Mouse (Mus musculus): ENCODE measurements around the gene H2afx. TPM values are rescaled to one million over a fixed set of nuclear protein-coding genes. Genes with fewer than 3 reads are reported as not detected.

Gene H2afx
- polyA plus RNA-seq, 1 experiment from 2014 or later = 226 TPM

DNA sequence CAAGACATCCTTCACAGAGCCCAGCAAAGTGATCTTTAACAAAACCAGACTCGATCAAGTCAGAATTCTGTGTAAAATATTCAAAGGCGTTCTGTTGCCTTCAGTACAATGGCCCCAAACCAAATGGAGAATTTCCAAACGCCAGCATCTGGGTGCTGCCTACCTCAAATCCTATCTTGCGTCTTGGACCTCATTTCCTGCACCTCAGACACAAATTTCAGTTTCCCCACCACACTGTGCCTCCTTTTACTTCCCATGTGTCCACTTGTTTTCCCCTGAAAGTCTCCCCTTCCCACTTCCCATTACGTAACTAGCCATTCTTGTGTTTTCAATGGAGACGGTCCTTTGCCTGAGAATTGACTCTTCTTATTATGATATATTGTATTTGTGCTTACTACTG is 28.0 kb upstream of the H2afx start:
- Histone ChIP-seq H3K4me2 (peak overlapping the region; percentile 82), H3K4me1 (replicated peaks) (peaks cover 55% of the 10 kb centered on the region)

DNA sequence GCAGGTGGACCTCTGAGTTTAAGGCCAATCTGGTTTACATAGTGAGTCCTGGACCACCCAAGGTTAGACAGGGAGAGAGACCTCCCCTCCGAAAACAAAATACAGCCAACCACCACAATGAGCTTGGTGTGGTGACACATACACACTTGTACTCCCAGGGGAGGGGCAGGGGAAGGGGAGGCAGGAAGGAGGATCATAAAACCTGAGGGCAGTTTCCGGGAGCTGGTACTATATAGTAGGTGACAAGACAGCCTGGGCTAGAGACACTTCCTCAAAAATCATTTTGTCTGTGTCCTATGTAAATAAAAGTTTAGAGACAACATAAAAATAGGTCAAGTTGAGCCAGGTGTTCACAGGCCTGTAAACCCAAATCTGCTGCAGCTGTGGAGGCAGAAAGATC is 27.2 kb upstream of the H2afx start:
- no peaks in the 10 kb centered on the region for H3K9me3 ChIP-seq (replicated peaks)
- no peak overlapping the region for H3K4me3 ChIP-seq (replicated peaks)
- WGBS (ENCODE audit: insufficient replicate concordance) = 53% methylated on average over 2 of the region's 2 CpGs
- no peak overlapping the region for H3K4me2 ChIP-seq
- H3K9ac ChIP-seq = no peak overlapping the region
- H3K36me3 ChIP-seq (replicated peaks) = peaks cover 39% of the 10 kb centered on the region
- no peak overlapping the region for H3K27ac ChIP-seq (replicated peaks)
- H3K4me1 ChIP-seq (replicated peaks) = peaks cover 53% of the 10 kb centered on the region
- no peaks in the 10 kb centered on the region for H3K27me3 ChIP-seq
- no peak for ATAC-seq (ENCODE audit: insufficient read depth)

More for the DNA sequence above, 28.0 kb upstream of the H2afx start:
- H3K4me3 ChIP-seq (replicated peaks) = no peak overlapping the region
- H3K27me3 ChIP-seq = no peaks in the 10 kb centered on the region
- peaks cover 40% of the 10 kb centered on the region for H3K36me3 ChIP-seq (replicated peaks)
- peak overlapping the region; percentile 91; the same call in 1 of the 2 replicates for H3K27ac ChIP-seq (replicated peaks)
- 88% methylated on average over 6 of the region's 6 CpGs for WGBS (ENCODE audit: insufficient replicate concordance)
- H3K9ac ChIP-seq = no peak overlapping the region
- ATAC-seq (ENCODE audit: insufficient read depth) = no peak
- H3K9me3 ChIP-seq (replicated peaks) = no peaks in the 10 kb centered on the region

DNA sequence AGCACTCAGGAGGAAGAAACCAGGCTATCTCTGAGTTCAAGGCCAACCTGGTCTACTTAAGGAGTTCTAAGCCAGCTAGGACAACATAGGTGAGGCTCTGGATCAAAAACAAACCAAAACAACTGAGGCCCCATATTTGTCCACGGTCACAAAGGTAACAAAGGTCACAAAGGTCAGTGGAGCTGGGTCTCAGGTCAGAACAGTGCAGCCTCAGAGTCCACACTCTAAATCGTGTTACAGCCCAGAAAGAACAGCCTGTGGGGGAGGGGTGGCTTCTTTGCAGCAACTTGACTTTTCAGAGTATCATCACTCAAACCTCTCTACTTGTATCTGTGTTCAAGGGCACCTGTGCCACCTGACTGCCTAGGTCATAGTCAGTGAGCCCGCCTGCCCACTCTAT is 24.7 kb upstream of the H2afx start:
- Histone ChIP-seq H3K36me3 (replicated peaks) (peaks cover 54% of the 10 kb centered on the region), H3K4me2 (no peak overlapping the region), H3K9ac (no peak overlapping the region), H3K4me3 (replicated peaks) (no peak overlapping the region), H3K27me3 (no peaks in the 10 kb centered on the region), H3K27ac (replicated peaks) (no peak overlapping the region), H3K9me3 (replicated peaks) (no peaks in the 10 kb centered on the region), H3K4me1 (replicated peaks) (peaks cover 29% of the 10 kb centered on the region)
- ATAC-seq (ENCODE audit: insufficient read depth) = no peak
- WGBS (ENCODE audit: insufficient replicate concordance) = 48% methylated on average over 3 of the region's 3 CpGs

DNA sequence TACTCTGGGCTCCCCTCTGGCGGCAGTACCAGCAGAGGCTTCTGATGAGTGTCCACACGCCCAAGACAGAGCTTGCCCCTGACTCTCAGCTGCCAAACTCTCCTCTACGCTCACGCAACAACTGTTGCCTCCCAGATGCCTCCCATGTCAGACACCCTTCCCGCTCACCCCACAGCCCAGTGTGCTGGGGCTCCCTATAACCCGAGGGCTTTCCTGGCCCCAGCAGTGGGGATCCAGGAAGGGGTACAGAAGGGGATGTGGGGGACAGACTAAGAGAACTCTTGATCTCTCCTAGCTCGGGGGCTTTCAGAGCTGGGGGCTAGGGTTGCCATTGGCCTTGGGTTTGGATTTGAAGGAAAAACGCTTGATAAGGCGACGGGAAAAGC is 23.8 kb upstream of the H2afx start:
- Histone ChIP-seq H3K4me2 (no peak overlapping the region), H3K4me1 (replicated peaks) (peaks cover 29% of the 10 kb centered on the region), H3K27me3 (no peaks in the 10 kb centered on the region), H3K27ac (replicated peaks) (no peak overlapping the region), H3K9me3 (replicated peaks) (no peaks in the 10 kb centered on the region), H3K36me3 (replicated peaks) (peaks cover 64% of the 10 kb centered on the region), H3K9ac (no peak overlapping the region), H3K4me3 (replicated peaks) (no peak overlapping the region)
- no peak for ATAC-seq (ENCODE audit: insufficient read depth)
- WGBS (ENCODE audit: insufficient replicate concordance) = 52% methylated on average over 10 of the region's 10 CpGs

DNA sequence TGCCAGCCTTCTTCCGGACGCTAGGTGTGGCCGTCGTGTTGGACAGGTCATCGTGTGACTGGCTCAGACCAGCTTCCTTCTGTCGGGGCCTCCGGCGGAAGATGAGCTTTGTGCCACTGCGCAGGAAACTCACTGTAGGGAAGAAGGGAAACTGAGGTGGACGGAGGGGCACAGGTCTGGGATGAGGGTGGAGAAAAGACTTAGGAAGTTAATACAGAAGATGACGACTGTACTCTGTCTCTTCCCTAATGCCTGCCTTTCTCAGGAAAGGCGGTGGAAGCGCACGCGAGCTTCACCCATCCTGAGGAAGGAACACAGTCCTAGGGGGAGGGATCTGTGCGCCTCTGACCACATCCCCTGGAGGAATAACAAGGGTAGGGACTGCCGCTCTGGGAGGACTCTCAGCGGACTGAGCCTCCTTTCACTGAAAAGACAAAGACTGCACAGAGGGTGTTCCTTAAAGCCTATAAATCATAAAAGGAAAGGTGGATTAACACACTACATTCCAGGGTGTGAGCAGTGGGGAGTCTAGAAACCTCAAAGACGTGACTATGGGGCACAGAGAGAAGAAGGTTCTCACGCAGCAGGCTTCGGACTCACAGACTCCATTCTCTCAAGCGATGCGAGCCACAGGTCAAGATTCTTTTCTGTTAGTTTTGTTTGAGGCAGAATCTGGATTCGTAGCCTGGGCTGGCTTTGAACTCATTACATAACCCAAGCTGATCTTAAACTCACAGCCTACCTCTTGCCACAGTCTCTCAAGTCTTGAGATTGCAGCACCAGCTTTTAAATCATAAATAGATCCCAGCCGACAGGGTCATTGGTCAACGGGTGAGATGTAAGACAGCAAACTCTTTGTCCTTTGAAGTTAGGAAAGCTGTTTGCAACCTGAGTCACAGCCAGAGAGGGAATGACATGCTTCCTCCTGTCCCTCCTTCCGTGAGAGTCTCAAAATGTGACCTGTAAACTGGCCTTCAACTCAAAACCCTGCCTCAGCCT is 23.1 kb upstream of the H2afx start:
- Histone ChIP-seq H3K4me1 (replicated peaks) (peaks cover 22% of the 10 kb centered on the region), H3K9ac (no peak overlapping the region), H3K27ac (replicated peaks) (no peak overlapping the region), H3K4me2 (no peak overlapping the region), H3K36me3 (replicated peaks) (peaks cover 71% of the 10 kb centered on the region), H3K9me3 (replicated peaks) (no peaks in the 10 kb centered on the region), H3K27me3 (no peaks in the 10 kb centered on the region), H3K4me3 (replicated peaks) (no peak overlapping the region)
- WGBS (ENCODE audit: insufficient replicate concordance) = 41% methylated on average over 27 of the region's 27 CpGs
- no peak for ATAC-seq (ENCODE audit: insufficient read depth)

DNA sequence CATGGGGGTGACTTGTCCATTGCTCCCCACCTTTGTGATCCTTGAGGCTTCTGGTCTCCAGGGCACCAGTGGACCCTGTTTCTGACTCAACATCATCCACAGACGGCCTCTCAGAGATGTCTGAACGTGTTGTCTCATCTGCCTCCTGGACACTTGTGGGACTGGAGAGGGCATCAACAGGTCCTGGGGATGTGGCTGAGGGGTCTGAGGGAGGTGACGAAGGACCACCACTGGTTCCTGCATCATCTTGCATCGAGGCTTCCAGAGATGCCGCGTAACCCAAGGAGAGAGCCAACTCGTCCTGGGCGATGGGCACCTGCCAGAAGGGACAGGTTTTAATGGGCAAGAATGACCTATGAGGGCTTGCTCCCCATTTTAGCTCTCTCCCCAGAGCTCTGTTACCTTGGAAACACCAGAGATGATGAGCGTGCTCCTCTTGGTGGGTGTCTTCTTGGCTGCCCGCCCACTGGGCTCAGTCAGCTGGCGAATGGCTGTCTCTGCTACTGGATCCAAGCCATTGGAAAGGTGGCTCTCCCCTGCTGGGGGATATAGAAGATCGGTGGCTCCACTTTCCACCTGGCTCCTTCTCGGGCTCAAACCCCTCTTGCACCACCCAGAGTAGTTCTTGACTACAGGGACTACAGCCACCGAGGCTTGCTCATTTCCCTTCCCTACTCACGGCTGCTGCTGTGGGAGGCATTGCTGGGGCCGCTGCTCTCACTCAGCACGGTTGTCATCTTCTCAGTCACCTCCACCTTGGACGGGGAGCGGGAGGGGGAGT is 20.8 kb upstream of the H2afx start:
- WGBS (ENCODE audit: insufficient replicate concordance) = 83% methylated on average over 19 of the region's 19 CpGs
- no peak for ATAC-seq (ENCODE audit: insufficient read depth)
- Histone ChIP-seq H3K27ac (replicated peaks) (no peak overlapping the region), H3K4me2 (no peak overlapping the region), H3K9me3 (replicated peaks) (no peaks in the 10 kb centered on the region), H3K36me3 (replicated peaks) (peaks cover 84% of the 10 kb centered on the region), H3K4me1 (replicated peaks) (peaks cover 42% of the 10 kb centered on the region), H3K4me3 (replicated peaks) (no peak overlapping the region), H3K27me3 (no peaks in the 10 kb centered on the region), H3K9ac (no peak overlapping the region)

DNA sequence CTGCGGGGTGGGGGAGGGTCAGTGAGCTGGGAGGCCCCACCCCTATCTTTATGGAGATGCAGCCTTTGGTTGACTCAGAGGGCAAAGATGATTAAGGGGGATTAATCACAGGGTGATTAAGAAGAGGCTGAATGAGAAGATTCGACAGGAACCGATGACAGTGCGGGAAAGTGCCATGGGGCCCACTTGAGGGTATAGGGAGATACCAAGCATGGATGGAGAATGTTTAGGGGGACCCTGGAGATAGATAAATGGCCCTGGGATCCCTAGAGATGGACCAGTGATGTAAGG is 20.3 kb upstream of the H2afx start:
- no peak overlapping the region for H3K4me2 ChIP-seq
- 84% methylated on average over 4 of the region's 4 CpGs for WGBS (ENCODE audit: insufficient replicate concordance)
- no peak overlapping the region for H3K4me3 ChIP-seq (replicated peaks)
- no peaks in the 10 kb centered on the region for H3K9me3 ChIP-seq (replicated peaks)
- H3K9ac ChIP-seq = no peak overlapping the region
- no peak for ATAC-seq (ENCODE audit: insufficient read depth)
- H3K4me1 ChIP-seq (replicated peaks) = peaks cover 47% of the 10 kb centered on the region
- H3K36me3 ChIP-seq (replicated peaks) = peaks cover 84% of the 10 kb centered on the region
- no peaks in the 10 kb centered on the region for H3K27me3 ChIP-seq
- no peak overlapping the region for H3K27ac ChIP-seq (replicated peaks)

DNA sequence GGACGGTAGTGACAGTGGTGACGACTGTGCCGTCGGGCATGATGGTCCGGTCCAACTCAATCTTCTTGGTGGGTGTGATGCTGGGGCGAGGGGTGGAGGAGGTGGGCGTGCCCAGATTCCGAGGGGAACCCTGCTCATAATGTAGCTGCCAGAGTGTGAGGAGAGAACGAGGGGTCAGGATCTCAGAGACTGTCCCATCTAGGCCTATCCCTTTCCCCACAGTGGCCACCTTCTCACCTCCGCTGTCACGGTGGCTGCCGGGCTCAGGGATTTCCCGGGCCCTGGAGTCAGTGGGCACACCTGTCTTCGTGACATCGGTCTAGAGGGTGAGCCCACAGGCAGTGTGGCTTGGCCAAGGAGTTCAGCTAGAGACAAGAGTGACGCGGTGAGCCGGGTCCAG is 19.6 kb upstream of the H2afx start:
- H3K4me1 ChIP-seq (replicated peaks) = peaks cover 43% of the 10 kb centered on the region

DNA sequence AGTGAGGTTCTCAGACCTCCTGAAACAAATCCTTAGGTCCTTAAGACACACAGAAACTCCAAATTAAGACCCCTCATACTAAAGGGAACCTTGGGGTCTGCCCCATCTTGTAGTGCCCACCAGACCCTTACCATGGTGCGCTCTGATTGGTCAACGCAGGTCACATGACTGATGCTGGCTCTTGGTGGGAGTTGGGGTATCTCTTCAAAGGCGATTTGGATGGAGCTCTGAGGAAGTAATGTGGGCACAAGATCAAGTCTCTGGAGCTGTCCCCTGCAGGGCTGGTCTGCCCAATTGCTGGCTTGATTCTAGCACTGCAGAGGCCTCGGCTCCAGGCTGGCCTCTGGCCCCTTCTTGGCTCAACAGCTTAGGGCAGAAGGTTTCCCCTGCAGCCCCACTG is 17.0 kb upstream of the H2afx start:
- H3K27me3 ChIP-seq = no peaks in the 10 kb centered on the region
- no peak for ATAC-seq (ENCODE audit: insufficient read depth)
- no peaks in the 10 kb centered on the region for H3K9me3 ChIP-seq (replicated peaks)
- H3K9ac ChIP-seq = peak overlapping the region; percentile 100; the same call in 1 of the 2 replicates
- peaks cover 53% of the 10 kb centered on the region for H3K36me3 ChIP-seq (replicated peaks)
- 77% methylated on average over 4 of the region's 4 CpGs for WGBS (ENCODE audit: insufficient replicate concordance)
- 0 out of 2 replicates have a peak overlapping the region, but pooled peaks have one; percentile 91 for H3K27ac ChIP-seq (replicated peaks)
- H3K4me1 ChIP-seq (replicated peaks) = peaks cover 43% of the 10 kb centered on the region
- H3K4me2 ChIP-seq = peak overlapping the region; percentile 84
- peak overlapping the region; percentile 99 for H3K4me3 ChIP-seq (replicated peaks)

More for the DNA sequence above, 19.6 kb upstream of the H2afx start:
- no peak overlapping the region for H3K9ac ChIP-seq
- no peak overlapping the region for H3K4me2 ChIP-seq
- no peaks in the 10 kb centered on the region for H3K27me3 ChIP-seq
- peaks cover 77% of the 10 kb centered on the region for H3K36me3 ChIP-seq (replicated peaks)
- H3K27ac ChIP-seq (replicated peaks) = no peak overlapping the region
- WGBS (ENCODE audit: insufficient replicate concordance) = 94% methylated on average over 18 of the region's 18 CpGs
- H3K4me3 ChIP-seq (replicated peaks) = no peak overlapping the region
- no peak for ATAC-seq (ENCODE audit: insufficient read depth)
- no peaks in the 10 kb centered on the region for H3K9me3 ChIP-seq (replicated peaks)

DNA sequence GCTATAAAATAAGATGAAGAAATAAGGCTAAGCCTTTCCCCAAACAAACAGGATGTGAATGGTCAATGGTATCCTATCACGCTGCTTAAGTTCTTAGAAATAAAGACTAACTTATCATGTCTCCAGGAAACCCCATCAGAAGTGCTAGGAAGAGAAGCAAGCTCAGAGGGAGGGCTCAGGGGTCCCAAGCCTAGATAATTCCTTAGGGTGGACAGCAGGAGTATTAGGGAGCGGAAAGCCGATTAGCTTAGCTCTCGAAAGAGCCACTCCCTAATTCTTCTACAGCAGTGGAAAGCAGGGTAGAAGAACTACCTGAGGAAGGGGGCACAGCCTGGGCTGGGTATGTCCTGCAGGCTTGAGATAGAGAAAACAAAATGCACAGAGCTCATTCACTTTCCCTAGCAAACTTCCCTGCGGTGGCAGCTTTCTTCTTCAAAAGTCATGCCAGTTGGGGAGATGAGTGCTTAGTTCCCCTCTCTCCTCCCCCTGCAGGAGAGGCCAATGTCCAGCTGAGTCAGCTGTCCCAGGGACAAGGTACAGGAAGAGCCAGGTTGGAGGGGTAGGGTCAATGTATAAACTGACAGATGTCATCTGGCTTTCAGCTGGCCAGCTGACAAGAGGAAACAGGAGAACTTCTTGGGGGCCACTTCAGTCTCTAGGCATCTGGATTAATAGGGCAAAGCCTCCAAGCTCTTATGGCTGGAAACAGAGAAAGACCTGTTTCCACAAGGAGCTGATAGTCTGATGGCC is 16.2 kb upstream of the H2afx start:
- peak overlapping the region; percentile 99 for H3K4me3 ChIP-seq (replicated peaks)
- H3K9ac ChIP-seq = peak overlapping the region; percentile 100
- WGBS (ENCODE audit: insufficient replicate concordance) = 58% methylated on average over 5 of the region's 5 CpGs
- peak overlapping the region; percentile 84 for H3K4me2 ChIP-seq
- ATAC-seq (ENCODE audit: insufficient read depth) = no peak
- H3K4me1 ChIP-seq (replicated peaks) = peaks cover 47% of the 10 kb centered on the region
- no peaks in the 10 kb centered on the region for H3K27me3 ChIP-seq
- H3K9me3 ChIP-seq (replicated peaks) = no peaks in the 10 kb centered on the region
- H3K27ac ChIP-seq (replicated peaks) = peak overlapping the region; percentile 91
- H3K36me3 ChIP-seq (replicated peaks) = peaks cover 45% of the 10 kb centered on the region

DNA sequence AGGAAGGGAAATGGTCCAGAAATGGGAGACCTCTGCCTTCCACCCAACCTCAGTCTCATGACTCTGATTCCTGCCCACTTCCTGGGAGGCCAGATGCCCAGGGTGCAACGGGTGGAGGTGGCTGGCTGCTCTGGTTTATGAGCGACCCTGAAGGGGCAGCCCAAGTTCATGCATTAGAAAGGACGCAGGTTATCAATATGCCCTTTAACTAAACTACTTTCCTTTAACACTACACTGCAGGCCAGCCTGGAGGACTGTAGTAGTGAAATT is 15.7 kb upstream of the H2afx start:
- peaks cover 40% of the 10 kb centered on the region for H3K36me3 ChIP-seq (replicated peaks)
- peak overlapping the region; percentile 100 for H3K9ac ChIP-seq

More for the DNA sequence above, 15.7 kb upstream of the H2afx start:
- Histone ChIP-seq H3K27ac (replicated peaks) (peak overlapping the region; percentile 91), H3K9me3 (replicated peaks) (no peaks in the 10 kb centered on the region), H3K27me3 (no peaks in the 10 kb centered on the region), H3K4me3 (replicated peaks) (peak overlapping the region; percentile 99), H3K4me1 (replicated peaks) (peaks cover 47% of the 10 kb centered on the region), H3K4me2 (peak overlapping the region; percentile 84)
- ATAC-seq (ENCODE audit: insufficient read depth) = no peak
- 36% methylated on average over 3 of the region's 3 CpGs for WGBS (ENCODE audit: insufficient replicate concordance)

Measured in liver, embryonic 15.5 days (tissue).